Mouse (Mus musculus): ENCODE measurements at regions not wholly inside any gene's neighbourhood (a gene's known extent, or its start where the extent isn't known, plus 50 kb on each side); places are given as distances from the start of the nearest gene placed in this dataset.

GRCm38 (mm10) chr10:71778903-71779302, 431.3 kb downstream of the Ipmk start:
- H3K27ac ChIP-seq, result no peak overlapping the region
- no peak for TF ChIP-seq CTCF (IDR thresholded peaks at IDR 0.05; ENCODE audit: low read depth)
- TF ChIP-seq EP300 (IDR thresholded peaks at IDR 0.05; ENCODE audit: low read depth), result no peak
- no peak for DNase-seq (ENCODE audit: low read depth in 3 of 3, low spot score in 3 of 3)
- H3K9me3 ChIP-seq (ENCODE audit: control insufficient read depth, low read length), result no peaks in the 10 kb centered on the region
- no peaks in the 10 kb centered on the region for H3K27me3 ChIP-seq (ENCODE audit: control insufficient read depth, insufficient read depth, low read length)
- H3K4me1 ChIP-seq (replicated peaks; ENCODE audit: control insufficient read depth in 2 of 2, insufficient read depth in 2 of 2, low read length in 1 of 2), result no peaks in the 10 kb centered on the region
- no peak for ATAC-seq (ENCODE audit: insufficient read depth)
- H3K36me3 ChIP-seq (replicated peaks; ENCODE audit: control insufficient read depth, insufficient read depth, low read depth), result no peaks in the 10 kb centered on the region
- WGBS (ENCODE audit: insufficient replicate concordance), result 71% methylated on average over 7 of the region's 7 CpGs
- no peak overlapping the region for H3K9ac ChIP-seq (replicated peaks)
- no peak overlapping the region for H3K4me3 ChIP-seq (ENCODE audit: insufficient read depth in 1 of 2, low read depth in 2 of 2, low read length in 2 of 2)
- H3K4me2 ChIP-seq (ENCODE audit: low read depth), result no peak overlapping the region

GRCm38 (mm10) chr10:71789241-71789640, 441.7 kb downstream of the Ipmk start:
- DNase-seq (ENCODE audit: low read depth in 3 of 3, low spot score in 3 of 3) (no peak), ATAC-seq (ENCODE audit: insufficient read depth) (no peak)
- no peaks in the 10 kb centered on the region for H3K9me3 ChIP-seq (ENCODE audit: control insufficient read depth, low read length)
- 53% methylated on average over 1 of the region's 1 CpGs for WGBS (ENCODE audit: insufficient replicate concordance)
- H3K4me3 ChIP-seq (ENCODE audit: insufficient read depth in 1 of 2, low read depth in 2 of 2, low read length in 2 of 2), result no peak overlapping the region
- H3K36me3 ChIP-seq (replicated peaks; ENCODE audit: control insufficient read depth, insufficient read depth, low read depth), result no peaks in the 10 kb centered on the region
- no peak for TF ChIP-seq CTCF (IDR thresholded peaks at IDR 0.05; ENCODE audit: low read depth)
- TF ChIP-seq EP300 (IDR thresholded peaks at IDR 0.05; ENCODE audit: low read depth), result no peak
- no peaks in the 10 kb centered on the region for H3K4me1 ChIP-seq (replicated peaks; ENCODE audit: control insufficient read depth in 2 of 2, insufficient read depth in 2 of 2, low read length in 1 of 2)
- no peak overlapping the region for H3K27ac ChIP-seq
- H3K4me2 ChIP-seq (ENCODE audit: low read depth), result no peak overlapping the region
- H3K27me3 ChIP-seq (ENCODE audit: control insufficient read depth, insufficient read depth, low read length), result no peaks in the 10 kb centered on the region
- H3K9ac ChIP-seq (replicated peaks), result no peak overlapping the region

- Histone ChIP-seq H3K4me3 (ENCODE audit: insufficient read depth in 1 of 2, low read depth in 2 of 2, low read length in 2 of 2) (no peak overlapping the region), H3K9ac (replicated peaks) (no peak overlapping the region), H3K4me2 (ENCODE audit: low read depth) (no peak overlapping the region), H3K4me1 (replicated peaks; ENCODE audit: control insufficient read depth in 2 of 2, insufficient read depth in 2 of 2, low read length in 1 of 2) (no peaks in the 10 kb centered on the region), H3K27ac (no peak overlapping the region), H3K36me3 (replicated peaks; ENCODE audit: control insufficient read depth, insufficient read depth, low read depth) (no peaks in the 10 kb centered on the region), H3K9me3 (ENCODE audit: control insufficient read depth, low read length) (no peaks in the 10 kb centered on the region), H3K27me3 (ENCODE audit: control insufficient read depth, insufficient read depth, low read length) (no peaks in the 10 kb centered on the region)
- WGBS (ENCODE audit: insufficient replicate concordance), result 65% methylated on average over 1 of the region's 1 CpGs
- TF ChIP-seq EP300 (IDR thresholded peaks at IDR 0.05; ENCODE audit: low read depth), result no peak
- no peak for TF ChIP-seq CTCF (IDR thresholded peaks at IDR 0.05; ENCODE audit: low read depth)
- ATAC-seq (ENCODE audit: insufficient read depth), result no peak
- DNase-seq (ENCODE audit: low read depth in 3 of 3, low spot score in 3 of 3), result no peak
Measured at GRCm38 (mm10) chr10:71789936-71790335, 442.4 kb downstream of the Ipmk start.

GRCm38 (mm10) chr10:71798638-71799037, 451.1 kb downstream of the Ipmk start:
- Histone ChIP-seq H3K9me3 (ENCODE audit: control insufficient read depth, low read length) (no peaks in the 10 kb centered on the region), H3K4me3 (ENCODE audit: insufficient read depth in 1 of 2, low read depth in 2 of 2, low read length in 2 of 2) (no peak overlapping the region), H3K4me2 (ENCODE audit: low read depth) (no peak overlapping the region), H3K27ac (no peak overlapping the region), H3K36me3 (replicated peaks; ENCODE audit: control insufficient read depth, insufficient read depth, low read depth) (no peaks in the 10 kb centered on the region), H3K27me3 (ENCODE audit: control insufficient read depth, insufficient read depth, low read length) (no peaks in the 10 kb centered on the region), H3K4me1 (replicated peaks; ENCODE audit: control insufficient read depth in 2 of 2, insufficient read depth in 2 of 2, low read length in 1 of 2) (no peaks in the 10 kb centered on the region), H3K9ac (replicated peaks) (no peak overlapping the region)
- 40% methylated on average over 2 of the region's 2 CpGs for WGBS (ENCODE audit: insufficient replicate concordance)
- TF ChIP-seq EP300 (IDR thresholded peaks at IDR 0.05; ENCODE audit: low read depth) (no peak), CTCF (IDR thresholded peaks at IDR 0.05; ENCODE audit: low read depth) (no peak)
- ATAC-seq (ENCODE audit: insufficient read depth), result no peak
- no peak for DNase-seq (ENCODE audit: low read depth in 3 of 3, low spot score in 3 of 3)

- TF ChIP-seq EP300 (IDR thresholded peaks at IDR 0.05; ENCODE audit: low read depth) (no peak), CTCF (IDR thresholded peaks at IDR 0.05; ENCODE audit: low read depth) (no peak)
- Histone ChIP-seq H3K9me3 (ENCODE audit: control insufficient read depth, low read length) (no peaks in the 10 kb centered on the region), H3K4me3 (ENCODE audit: insufficient read depth in 1 of 2, low read depth in 2 of 2, low read length in 2 of 2) (no peak overlapping the region), H3K27ac (no peak overlapping the region), H3K4me2 (ENCODE audit: low read depth) (no peak overlapping the region), H3K36me3 (replicated peaks; ENCODE audit: control insufficient read depth, insufficient read depth, low read depth) (no peaks in the 10 kb centered on the region), H3K4me1 (replicated peaks; ENCODE audit: control insufficient read depth in 2 of 2, insufficient read depth in 2 of 2, low read length in 1 of 2) (no peaks in the 10 kb centered on the region), H3K27me3 (ENCODE audit: control insufficient read depth, insufficient read depth, low read length) (no peaks in the 10 kb centered on the region), H3K9ac (replicated peaks) (no peak overlapping the region)
- WGBS (ENCODE audit: insufficient replicate concordance), result 47% methylated on average over 3 of the region's 3 CpGs
- DNase-seq (ENCODE audit: low read depth in 3 of 3, low spot score in 3 of 3) (no peak), ATAC-seq (ENCODE audit: insufficient read depth) (no peak)
Measured at GRCm38 (mm10) chr10:71802457-71802856, 454.9 kb downstream of the Ipmk start.
